Mouse (Mus musculus) heart, adult 2 months (tissue): Measurements from ENCODE around the gene 4931409K22Rik. TPM values are rescaled to one million over a fixed set of nuclear protein-coding genes. Genes with fewer than 3 reads are reported as not detected.

Experiments used
- DNase-seq, 2 experiments: peaks; one replicate each; pipeline ENCODE4 v3.0.0; 2021
- H3K27ac ChIP-seq: fragments of 200-600 bp; 2 replicates; pipeline ENCODE4 v1.8.1; 2022
- H3K27me3 ChIP-seq: fragments of 200-500 bp; 2 replicates; pipeline ENCODE4 v1.6.1; 2012; ENCODE audit warnings: mild to moderate bottlenecking, low read length, inconsistent platforms, mixed read lengths; ENCODE audit not compliant: control insufficient read depth, insufficient read depth
- H3K36me3 ChIP-seq: fragments of 200-500 bp; 2 replicates; pipeline ENCODE4 v1.6.1; 2012; ENCODE audit warnings: low read length, inconsistent platforms; ENCODE audit not compliant: control insufficient read depth, insufficient read depth
- H3K4me1 ChIP-seq: fragments of 200-500 bp; 2 replicates; pipeline ENCODE4 v1.6.1; 2011; ENCODE audit warnings: low read length; ENCODE audit not compliant: control insufficient read depth, insufficient read depth
- H3K4me3 ChIP-seq: fragments of 200-600 bp; 2 replicates; pipeline ENCODE4 v1.8.1; 2022
- H3K79me2 ChIP-seq: fragments of 200-500 bp; replicated peaks from 2 replicates; pipeline ENCODE4 v1.6.1; 2012; ENCODE audit warnings: mild to moderate bottlenecking, inconsistent platforms, low read length, moderate library complexity, mixed read lengths; ENCODE audit not compliant: control insufficient read depth, insufficient read depth
- H3K9ac ChIP-seq: fragments of 200-500 bp; 2 replicates; pipeline ENCODE4 v1.6.1; 2012; ENCODE audit warnings: low read depth, mild to moderate bottlenecking, control low read depth, inconsistent platforms, low read length, mixed read lengths
- CTCF ChIP-seq: fragments of 200-600 bp; IDR thresholded peaks from 2 replicates; pipeline ENCODE4 v1.8.1; 2022; ENCODE audit warnings: antibody characterized with exemption, mild to moderate bottlenecking, moderate library complexity
- EP300 ChIP-seq: fragments of 200-500 bp; IDR thresholded peaks from 2 replicates; pipeline ENCODE4 v1.6.1; 2011; ENCODE audit warnings: low read depth, low read length, control low read depth; ENCODE audit not compliant: insufficient read depth
- POLR2A ChIP-seq: fragments of 200-500 bp; IDR thresholded peaks from 2 replicates; pipeline ENCODE4 v1.6.1; 2011; ENCODE audit warnings: mild to moderate bottlenecking, low read depth, low read length, control low read depth; ENCODE audit not compliant: insufficient read depth
- WGBS: fragments of 180-500 bp; shearing (Covaris S2); methylation state at CpG from one replicate; pipeline ENCODE4 v1.1.7; 2018; 5-methylcytosine and 5-hydroxymethylcytosine counted together
- intact Hi-C: fragments of 180-260 bp; cut with DNase I; formaldehyde crosslinking; loops from one replicate; pipeline ENCODE4 v1.15.1; 2025
- polyA plus RNA-seq: library from polyadenylated mRNA; depleted of rRNA; stranded (reverse); fragments of >200 nt; gene quantifications from 2 replicates; pipeline ENCODE4 v1.2.3, GENCODE M21; 2012
- total RNA-seq, 2 experiments: library from RNA; stranded (reverse); gene quantifications; 2 replicates each; pipeline ENCODE4 v1.2.3; 2021

The 4931409K22Rik gene
- total and polyA plus RNA-seq, 3 experiments, result 0.06 TPM; not detected in 2

DNA sequence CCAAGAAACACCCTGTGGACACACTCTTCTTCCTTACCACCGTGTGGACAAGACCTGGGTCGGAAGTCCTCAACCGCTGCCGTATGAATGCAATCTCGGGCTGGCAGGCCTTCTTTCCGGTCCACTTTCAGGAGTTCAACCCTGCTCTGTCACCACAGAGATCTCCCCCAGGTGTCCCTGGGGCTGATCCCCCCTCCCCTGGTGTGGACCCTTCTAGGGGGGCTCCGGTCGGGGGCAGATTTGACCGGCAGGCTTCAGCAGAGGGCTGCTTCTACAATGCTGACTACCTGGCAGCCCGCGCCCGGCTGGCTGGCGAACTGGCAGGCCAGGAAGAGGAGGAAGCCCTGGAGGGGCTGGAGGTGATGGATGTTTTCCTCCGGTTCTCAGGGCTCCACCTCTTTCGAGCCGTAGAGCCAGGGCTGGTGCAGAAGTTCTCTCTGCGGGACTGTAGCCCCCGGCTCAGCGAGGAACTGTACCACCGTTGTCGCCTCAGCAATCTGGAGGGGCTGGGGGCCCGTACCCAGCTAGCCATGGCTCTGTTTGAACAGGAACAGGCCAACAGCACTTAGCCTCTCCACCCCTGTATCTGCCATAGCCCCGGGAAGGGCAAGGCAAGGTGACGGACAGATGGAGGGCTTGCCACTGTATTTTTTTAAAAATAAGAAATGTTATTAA lies 35.3 kb upstream of the 4931409K22Rik start:
- 53% methylated on average over 24 of the region's 24 CpGs for WGBS
- Histone ChIP-seq H3K36me3 (no peaks in the 10 kb centered on the region), H3K79me2 (no peaks in the 10 kb centered on the region), H3K27ac (peak overlapping the region; percentile 4; the same call in 1 of the 2 replicates), H3K27me3 (no peaks in the 10 kb centered on the region), H3K4me1 (peaks cover 3% of the 10 kb centered on the region; the same call in 1 of the 2 replicates), H3K9ac (0 out of 2 replicates have a peak overlapping the region, but pooled peaks have one; percentile 50), H3K4me3 (peak overlapping the region; percentile 34; the same call in 1 of the 2 replicates)
- intact Hi-C loops, result no loop called here
- no peak for DNase-seq
- TF ChIP-seq EP300, result no peak
- TF ChIP-seq CTCF, result no peak
- no peak for TF ChIP-seq POLR2A

DNA sequence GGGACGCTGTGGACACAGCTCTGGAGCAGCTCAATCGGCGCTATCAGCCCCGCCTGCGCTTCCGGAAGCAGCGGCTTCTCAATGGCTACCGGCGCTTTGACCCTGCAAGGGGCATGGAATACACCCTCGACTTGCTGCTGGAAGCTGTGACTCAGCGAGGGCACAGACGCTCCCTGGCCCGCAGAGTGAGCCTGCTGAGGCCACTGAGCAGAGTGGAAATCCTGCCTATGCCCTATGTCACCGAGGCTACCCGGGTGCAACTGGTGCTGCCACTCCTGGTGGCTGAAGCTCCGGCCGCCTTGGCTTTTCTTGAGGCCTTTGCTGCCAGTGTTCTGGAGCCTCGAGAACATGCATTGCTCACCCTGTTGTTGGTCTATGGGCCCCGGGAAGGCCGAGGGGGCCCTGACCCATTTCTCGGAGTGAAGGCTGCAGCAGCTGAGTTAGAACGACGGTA lies 34.7 kb upstream of the 4931409K22Rik start:
- H3K36me3 ChIP-seq, result no peaks in the 10 kb centered on the region
- peak overlapping the region; percentile 50 for H3K9ac ChIP-seq
- no peaks in the 10 kb centered on the region for H3K27me3 ChIP-seq
- H3K27ac ChIP-seq, result peak overlapping the region; percentile 4; the same call in 1 of the 2 replicates
- H3K79me2 ChIP-seq, result no peaks in the 10 kb centered on the region
- WGBS, result 38% methylated on average over 23 of the region's 23 CpGs
- TF ChIP-seq EP300, result no peak
- no peak for TF ChIP-seq CTCF
- no peak for TF ChIP-seq POLR2A
- intact Hi-C loops, result no loop called here
- peak overlapping the region; percentile 34 for H3K4me3 ChIP-seq
- H3K4me1 ChIP-seq, result peaks cover 3% of the 10 kb centered on the region; the same call in 1 of the 2 replicates
- DNase-seq, result no peak

GRCm38 (mm10) chr5:24589511-24590500 lies 33.2 kb upstream of the 4931409K22Rik start:
- peaks cover 3% of the 10 kb centered on the region for H3K4me1 ChIP-seq
- H3K27ac ChIP-seq, result no peak overlapping the region
- H3K27me3 ChIP-seq, result no peaks in the 10 kb centered on the region
- no peak for TF ChIP-seq EP300
- TF ChIP-seq CTCF, result no peak
- no peak for TF ChIP-seq POLR2A
- no peaks in the 10 kb centered on the region for H3K79me2 ChIP-seq
- intact Hi-C loops, result no loop called here
- no peaks in the 10 kb centered on the region for H3K36me3 ChIP-seq
- WGBS, result 87% methylated on average over 20 of the region's 20 CpGs
- no peak overlapping the region for H3K4me3 ChIP-seq
- no peak overlapping the region for H3K9ac ChIP-seq
- no peak for DNase-seq

- no peaks in the 10 kb centered on the region for H3K36me3 ChIP-seq
- intact Hi-C loops, result no loop called here
- DNase-seq, result no peak
- H3K9ac ChIP-seq, result peak overlapping the region; percentile 84
- H3K4me3 ChIP-seq, result peak overlapping the region; percentile 66
- peaks cover 3% of the 10 kb centered on the region for H3K4me1 ChIP-seq
- WGBS, result 12% methylated on average over 4 of the region's 4 CpGs
- TF ChIP-seq EP300 (no peak), CTCF (no peak), POLR2A (no peak)
- H3K79me2 ChIP-seq, result no peaks in the 10 kb centered on the region
- H3K27ac ChIP-seq, result peak overlapping the region; percentile 75
- H3K27me3 ChIP-seq, result no peaks in the 10 kb centered on the region
Observed at GRCm38 (mm10) chr5:24587200-24587577, 30.6 kb upstream of the 4931409K22Rik start.

DNA sequence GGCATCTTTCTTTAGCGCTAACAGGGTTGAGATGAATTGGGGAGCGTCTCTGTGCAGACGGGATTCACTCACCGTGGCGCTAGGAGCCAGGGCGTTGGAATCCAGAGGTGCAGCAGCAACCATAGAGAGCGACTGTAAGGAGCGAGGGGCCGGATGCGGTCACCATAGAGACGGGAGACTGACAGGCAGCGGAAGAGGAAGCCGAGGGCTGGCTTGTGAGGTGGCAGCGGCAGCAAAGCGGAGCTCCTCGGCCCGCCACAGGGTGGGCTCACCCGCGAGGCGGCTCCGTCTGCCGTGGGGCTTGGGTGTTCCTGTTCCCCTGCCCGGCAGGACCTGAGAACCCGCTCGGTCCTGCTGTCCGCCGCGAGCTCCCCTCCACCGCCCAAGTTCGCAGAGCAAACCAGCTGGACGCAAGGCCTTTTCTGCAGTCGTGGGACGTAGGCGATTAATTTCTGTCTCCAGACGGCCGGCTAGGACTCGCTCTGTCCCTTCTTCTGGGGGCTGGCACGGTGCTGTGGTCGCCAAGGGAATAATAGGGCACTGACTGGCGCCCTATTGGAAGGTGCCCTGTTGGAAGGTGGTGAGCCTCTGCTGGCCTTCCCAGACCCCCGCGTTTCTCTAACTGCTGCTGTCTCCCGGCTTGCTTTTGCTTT lies 30.1 kb upstream of the 4931409K22Rik start, which contains the start of gene Chpf2:
Chpf2 (plus strand) TSS at position 195 of the 653 bp plus-strand sequence.
- TF ChIP-seq EP300 (0 out of 2 replicates have a peak, but pooled peaks have one; percentile 37), CTCF (peak; percentile 21; the same call in 1 of the 2 replicates), POLR2A (peak; percentile 77)
- intact Hi-C loops, result loop anchor here (1.0 kb wide), 1 partner anchor 9 kb away; the partner anchor contains the start of gene Abcf2
- DNase-seq, result peak; percentile 86 to 88
- Histone ChIP-seq H3K27ac (peak within 1 kb of the TSS; percentile 75), H3K27me3 (no peaks in the 10 kb centered on the region), H3K79me2 (no peaks in the 10 kb centered on the region), H3K9ac (peak within 1 kb of the TSS; percentile 84), H3K36me3 (no peaks in the 10 kb centered on the region), H3K4me3 (peak within 1 kb of the TSS; percentile 66), H3K4me1 (peaks cover 3% of the 10 kb centered on the region)
- 1% methylated on average over 43 of the region's 43 CpGs for WGBS
